Mouse (Mus musculus) thymus, postnatal 14 days (tissue): ENCODE data around the gene Nim1k.
"Not testable (repeated sequence)": the region's sequence is repeated elsewhere in the genome, so short reads cannot be mapped to it uniquely, and the experiment has no call there.

Experiments
- DNase-seq: peaks from one replicate; pipeline ENCODE4 v3.0.0; 2021

Nim1k gene

DNA sequence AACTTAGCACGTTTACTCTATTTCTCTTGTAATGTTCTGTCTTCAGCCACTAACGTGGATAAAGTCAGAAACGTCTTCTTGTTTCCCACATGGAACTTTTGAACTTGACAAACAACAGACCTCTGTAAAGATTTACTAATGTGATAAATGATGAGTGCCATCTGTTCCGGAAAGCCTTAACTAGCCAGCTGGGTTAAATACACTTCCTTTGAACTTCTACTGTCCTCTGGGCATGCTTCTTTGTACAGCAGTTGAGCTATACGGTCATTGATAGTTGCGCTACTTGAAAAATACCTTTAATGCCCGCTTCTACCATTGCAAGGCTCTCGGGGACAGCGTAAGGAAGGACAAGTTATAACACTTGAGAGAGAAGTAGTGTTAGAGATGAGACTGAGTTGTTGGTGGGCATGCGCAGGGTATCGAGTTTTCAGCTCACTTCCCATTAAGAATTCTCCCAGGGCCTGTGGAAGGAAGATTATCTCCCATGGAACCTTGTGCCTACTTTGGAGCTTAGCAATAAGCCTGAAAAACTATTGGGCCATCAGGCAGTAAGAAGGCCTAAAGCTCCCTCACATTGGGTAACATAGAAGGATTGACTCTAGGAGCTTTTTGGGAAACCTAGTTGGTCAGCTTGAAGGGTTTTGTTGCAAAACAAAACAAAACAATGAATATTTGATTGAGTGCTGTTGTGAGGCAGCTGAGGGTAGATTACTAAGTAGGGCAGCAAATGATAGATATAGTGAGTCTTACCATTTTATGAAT is 71.1 kb downstream of the Nim1k start:
- DNase-seq: no peak

DNA sequence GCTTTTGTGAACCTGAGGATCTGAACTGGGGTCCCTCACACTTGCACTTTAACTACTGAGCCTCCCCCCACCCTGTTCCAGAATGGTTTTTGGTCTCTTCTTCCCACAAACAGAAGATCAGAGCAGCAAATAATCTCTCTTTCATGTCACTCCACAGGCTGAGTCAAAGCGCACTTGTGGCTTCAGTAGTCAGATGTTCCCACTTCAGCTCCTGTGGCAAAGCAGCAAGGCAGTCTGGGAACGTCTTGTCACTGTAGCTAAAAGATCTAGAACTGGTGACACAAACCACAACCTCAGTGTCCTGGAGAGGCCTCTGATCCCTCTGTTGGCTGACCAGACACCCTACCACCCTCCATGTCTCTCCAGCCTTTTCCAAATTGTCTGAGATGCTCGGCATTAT is 74.5 kb downstream of the Nim1k start:
- no peak for DNase-seq

DNA sequence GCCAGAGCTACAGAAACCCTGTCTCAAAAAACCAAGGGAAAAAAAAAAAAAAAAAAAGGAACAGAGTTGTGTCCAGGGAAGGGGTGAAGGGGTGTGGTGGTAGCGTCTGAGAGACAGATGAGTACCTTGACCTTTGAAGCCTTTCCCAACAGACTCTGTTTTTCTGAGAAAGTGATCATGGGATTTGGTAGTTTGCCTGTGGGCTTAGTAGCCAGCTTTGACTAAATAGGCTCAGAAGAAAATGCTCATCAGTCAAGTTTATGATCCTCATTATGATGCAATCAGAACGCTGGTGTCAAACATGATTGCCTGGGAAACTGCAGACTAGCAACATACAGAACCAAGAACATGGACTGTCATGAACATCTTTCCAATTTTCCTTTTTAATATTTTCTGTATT is 76.0 kb downstream of the Nim1k start:
- DNase-seq: no peak

DNA sequence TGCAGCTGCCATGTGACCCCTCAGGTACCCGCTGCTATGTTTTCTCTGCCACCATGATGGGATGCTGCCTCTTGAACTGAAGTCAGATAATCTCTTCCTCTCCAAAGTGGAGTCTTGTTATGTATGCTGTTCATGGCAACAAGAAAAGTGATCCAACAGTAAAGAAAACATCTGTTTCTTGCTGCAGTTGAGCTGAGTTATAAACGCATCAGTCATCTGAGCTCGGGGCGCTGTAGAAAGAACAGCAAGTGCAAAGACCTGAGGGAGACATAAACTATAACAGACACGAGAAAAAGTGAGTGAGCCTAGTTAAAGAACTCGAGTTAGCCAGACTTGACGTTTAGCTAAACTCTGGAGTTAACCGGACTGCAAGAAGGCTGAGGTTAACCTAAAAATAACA is 76.9 kb downstream of the Nim1k start:
- no peak for DNase-seq

DNA sequence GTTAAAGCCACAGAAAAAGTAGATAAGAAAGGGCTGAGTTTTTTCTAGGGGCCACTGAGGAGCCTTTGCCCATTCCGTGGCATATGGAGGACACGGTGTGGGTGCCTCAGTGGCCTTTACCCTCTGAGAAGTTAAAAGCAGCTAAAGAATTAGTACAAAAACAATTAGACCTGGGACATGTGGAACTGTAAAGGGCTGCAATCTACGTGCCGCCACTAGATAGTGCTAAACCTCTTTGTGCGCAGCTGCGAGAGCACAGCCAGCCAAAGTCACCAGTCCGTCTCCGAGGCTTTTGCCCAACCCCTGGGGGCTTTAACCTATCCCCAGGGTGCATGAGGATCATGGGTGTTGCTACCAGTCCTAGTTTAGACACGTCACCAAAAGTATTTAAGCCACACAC is 94.3 kb downstream of the Nim1k start:
- not testable (repeated sequence) for DNase-seq
